Mouse (Mus musculus): Measurements from ENCODE around the gene 1700029H14Rik. TPM values are rescaled to one million over a fixed set of nuclear protein-coding genes. Genes with fewer than 3 reads are reported as not detected.
A peak's percentile ranks its signal among the peaks of the same experiment; 100 is the strongest.

1700029H14Rik gene
- total RNA-seq (2022): not detected

DNA sequence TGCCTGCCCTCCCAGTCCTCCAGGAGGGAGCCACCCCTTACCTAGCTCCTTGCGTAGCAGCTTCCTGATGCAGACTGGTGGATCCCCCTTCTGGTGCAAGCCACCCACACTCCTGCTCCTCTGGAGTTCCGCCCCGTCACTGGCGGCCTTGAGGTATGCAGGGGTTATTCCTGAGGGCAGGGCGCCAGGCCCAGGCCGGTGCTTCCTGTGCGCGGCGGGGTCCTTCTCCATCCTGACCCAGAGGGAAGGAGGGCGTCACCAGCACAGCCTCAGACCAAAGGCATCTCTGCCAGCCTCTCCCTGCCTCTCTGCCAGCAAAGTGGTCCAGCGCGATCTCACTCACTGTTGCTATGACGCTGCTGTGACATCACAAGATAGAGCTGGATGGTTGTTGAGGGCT is at the start of gene 1700029H14Rik:
Gene 1700029H14Rik, minus strand, starts transcription at position 344 of the 400 bp plus-strand sequence.
- DNase-seq (ENCODE audit: low spot score): no peak

GRCm38 (mm10) chr8:13611702-13612101 is 49.4 kb upstream of the 1700029H14Rik start:
- no peak for DNase-seq (ENCODE audit: low spot score)

GRCm38 (mm10) chr8:13609971-13610370 is 47.7 kb upstream of the 1700029H14Rik start:
- no peak for DNase-seq (ENCODE audit: low spot score)

DNA sequence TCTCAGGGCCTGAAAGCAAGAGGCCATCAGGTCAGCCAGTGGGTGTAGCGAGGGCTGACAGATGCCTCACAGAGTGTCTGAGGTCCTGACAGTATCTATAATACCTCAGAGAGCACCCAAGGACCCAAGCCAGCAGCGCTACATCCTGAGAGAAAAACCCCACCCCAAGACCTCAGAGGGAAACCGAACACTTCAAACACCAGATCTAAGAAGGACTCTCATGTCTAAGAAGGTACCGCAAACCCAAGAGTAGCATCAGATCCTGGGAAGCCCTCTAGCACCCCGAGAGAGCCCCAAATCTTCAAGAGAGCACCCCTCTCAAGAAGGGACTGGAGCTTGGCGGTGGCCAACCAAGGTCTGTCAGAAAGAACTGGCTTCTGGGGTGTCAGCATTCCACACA is 46.7 kb upstream of the 1700029H14Rik start:
- no peak for DNase-seq (ENCODE audit: low spot score)

GRCm38 (mm10) chr8:13605920-13606480 is 43.7 kb upstream of the 1700029H14Rik start:
- no peak for DNase-seq (ENCODE audit: low spot score)

- no peak for DNase-seq (ENCODE audit: low spot score)
Observed at GRCm38 (mm10) chr8:13602621-13603020, 40.4 kb upstream of the 1700029H14Rik start.

GRCm38 (mm10) chr8:13601166-13601565 is 38.9 kb upstream of the 1700029H14Rik start:
- DNase-seq (ENCODE audit: low spot score): no peak

DNA sequence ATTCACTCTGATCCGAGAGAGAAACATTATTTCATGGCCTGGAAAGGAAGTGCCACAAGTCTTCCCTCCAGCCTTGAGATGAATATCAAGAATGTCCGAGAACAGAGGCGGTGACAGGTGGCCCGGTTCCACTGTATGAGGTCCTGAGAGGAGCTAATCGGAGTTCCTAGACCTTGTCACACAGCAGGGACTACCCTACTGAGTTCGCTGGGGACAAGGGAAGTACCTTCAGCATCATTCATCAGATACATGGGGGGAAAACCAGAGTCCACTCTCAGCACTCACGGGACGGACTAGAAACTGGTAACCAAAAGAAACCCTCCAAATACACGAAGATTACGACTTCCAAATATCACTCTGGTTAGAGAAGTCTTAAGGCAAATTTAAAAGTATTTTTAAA is 38.5 kb upstream of the 1700029H14Rik start:
- no peak for DNase-seq (ENCODE audit: low spot score)

DNA sequence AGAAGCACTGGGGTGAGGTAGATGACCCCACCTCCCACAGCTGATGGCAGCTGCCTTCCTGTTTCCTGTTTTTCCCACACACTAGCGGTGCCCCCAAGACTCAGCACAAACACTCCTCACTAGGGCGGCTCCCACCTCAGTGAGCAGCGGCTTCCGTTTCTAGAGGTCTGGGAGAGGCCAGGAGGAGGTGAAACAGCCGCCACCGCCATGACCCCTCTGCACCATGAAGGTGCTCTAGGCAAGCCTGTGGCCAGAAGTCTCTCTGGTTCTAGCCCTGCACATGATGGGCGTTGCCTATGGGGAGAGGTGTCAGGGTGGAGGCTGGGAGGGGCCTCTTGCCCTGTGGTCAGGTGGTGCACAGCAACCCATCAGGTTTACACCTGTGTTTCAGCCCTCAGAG is 37.9 kb upstream of the 1700029H14Rik start:
- DNase-seq (ENCODE audit: low spot score): no peak

- DNase-seq (ENCODE audit: low spot score): no peak
Observed at GRCm38 (mm10) chr8:13597777-13598176, 35.5 kb upstream of the 1700029H14Rik start.

DNA sequence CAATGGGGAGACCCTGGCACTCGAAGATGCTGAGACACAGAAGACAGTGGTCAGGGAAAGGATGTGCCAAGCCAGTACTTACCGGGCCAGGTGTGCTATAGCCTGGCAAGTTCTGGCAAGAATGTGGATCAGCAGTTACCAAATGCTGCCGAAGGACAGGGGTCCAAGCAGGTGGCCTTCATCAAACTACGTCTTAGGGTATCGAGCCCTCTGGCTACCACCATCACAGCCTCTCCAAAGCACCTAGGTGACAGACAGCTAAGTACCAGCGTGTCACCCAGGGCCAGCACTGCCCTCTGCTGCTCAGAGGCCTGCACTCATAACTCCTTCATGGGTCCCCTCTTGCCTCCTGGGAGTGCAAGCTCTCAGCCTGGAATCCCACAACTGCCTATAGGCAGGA is 33.6 kb upstream of the 1700029H14Rik start:
- no peak for DNase-seq (ENCODE audit: low spot score)

DNA sequence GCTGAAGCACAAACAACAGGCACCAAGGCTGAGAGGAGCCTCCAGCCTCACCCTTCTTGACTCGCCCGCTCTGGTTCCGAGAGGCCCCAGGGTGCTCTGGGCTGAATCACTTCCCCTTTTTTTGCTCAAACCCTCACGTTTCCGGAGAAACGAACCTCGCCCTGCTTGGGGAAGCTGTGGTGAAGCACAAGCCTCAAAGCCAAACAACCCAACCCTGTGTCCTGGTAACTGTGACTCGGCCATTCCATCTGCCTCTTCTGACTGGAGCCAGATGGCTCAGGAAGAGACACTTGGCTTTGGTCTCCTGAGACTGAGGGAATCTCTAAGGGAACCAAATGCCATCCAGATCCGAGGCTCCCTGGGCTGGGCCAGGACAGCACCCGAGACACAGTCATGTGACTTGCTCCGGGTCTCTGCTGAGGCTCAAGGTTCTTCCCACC is 32.6 kb upstream of the 1700029H14Rik start:
- DNase-seq (ENCODE audit: low spot score): peak; percentile 61

GRCm38 (mm10) chr8:13593340-13593739 is 31.1 kb upstream of the 1700029H14Rik start:
- DNase-seq (ENCODE audit: low spot score): no peak

- no peak for DNase-seq (ENCODE audit: low spot score)
Observed at GRCm38 (mm10) chr8:13591246-13591645, 29.0 kb upstream of the 1700029H14Rik start.

DNA sequence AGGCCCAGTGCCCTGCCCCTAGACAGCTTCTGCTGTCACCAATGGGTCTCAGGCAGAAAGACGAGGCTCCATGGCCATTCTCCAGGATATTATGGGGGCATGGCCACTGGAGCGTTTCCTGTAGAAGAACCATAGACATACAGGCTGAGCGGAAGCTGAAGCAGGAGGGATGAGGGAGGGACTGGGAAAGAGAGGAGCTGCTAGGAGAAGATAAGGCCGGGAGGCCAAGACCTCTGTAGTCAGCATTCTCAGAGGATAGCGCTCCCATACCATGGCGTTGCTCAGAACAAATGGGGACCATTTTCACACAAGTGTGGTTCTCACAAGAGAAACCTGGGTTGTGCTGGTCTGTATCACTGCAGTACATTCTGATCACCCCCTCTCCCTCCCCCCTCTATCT is 26.8 kb upstream of the 1700029H14Rik start:
- no peak for DNase-seq (ENCODE audit: low spot score)

GRCm38 (mm10) chr8:13584652-13585051 is 22.4 kb upstream of the 1700029H14Rik start:
- no peak for DNase-seq (ENCODE audit: low spot score)

GRCm38 (mm10) chr8:13577869-13578268 is 15.6 kb upstream of the 1700029H14Rik start:
- no peak for DNase-seq (ENCODE audit: low spot score)

DNA sequence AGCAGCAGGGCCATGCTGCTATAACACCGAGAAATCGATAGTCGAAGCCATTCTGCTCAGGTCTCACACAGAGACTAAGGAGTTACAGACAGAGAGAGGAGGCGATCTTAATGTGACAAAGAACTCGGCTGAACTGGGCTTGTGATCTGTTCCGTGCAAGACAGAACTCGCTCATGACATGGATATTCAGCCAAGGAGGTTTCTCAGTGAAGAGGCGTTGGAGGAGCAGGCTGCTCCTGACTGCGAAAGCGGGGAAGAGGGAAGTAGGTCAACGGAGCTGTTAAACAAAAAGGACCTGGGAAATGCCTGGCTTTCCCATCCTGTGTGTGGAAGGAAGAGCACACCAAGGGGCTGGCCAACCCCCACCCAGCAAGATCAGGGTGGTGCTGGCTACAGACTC is 9.7 kb upstream of the 1700029H14Rik start:
- no peak for DNase-seq (ENCODE audit: low spot score)

DNA sequence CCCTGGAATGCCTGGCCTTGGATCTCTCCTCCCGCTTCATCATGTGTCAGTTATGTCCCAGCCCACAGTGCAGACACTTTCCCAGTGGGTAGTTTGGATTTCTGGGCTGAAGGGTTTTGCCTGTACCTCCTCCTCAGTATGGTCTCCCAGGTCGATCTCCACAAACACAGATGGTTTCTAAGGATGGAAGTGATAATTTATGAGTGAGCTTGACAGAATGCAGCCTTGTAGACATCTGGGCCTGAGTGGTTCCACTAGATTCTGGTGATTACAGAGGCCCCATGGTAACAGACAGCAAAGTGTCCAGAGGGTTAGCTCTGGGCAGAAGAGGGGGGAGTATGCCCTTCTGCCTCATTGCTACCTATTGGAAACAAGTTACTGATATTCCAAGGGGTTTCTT is 4.7 kb downstream of the 1700029H14Rik start:
- DNase-seq (ENCODE audit: low spot score): no peak

DNA sequence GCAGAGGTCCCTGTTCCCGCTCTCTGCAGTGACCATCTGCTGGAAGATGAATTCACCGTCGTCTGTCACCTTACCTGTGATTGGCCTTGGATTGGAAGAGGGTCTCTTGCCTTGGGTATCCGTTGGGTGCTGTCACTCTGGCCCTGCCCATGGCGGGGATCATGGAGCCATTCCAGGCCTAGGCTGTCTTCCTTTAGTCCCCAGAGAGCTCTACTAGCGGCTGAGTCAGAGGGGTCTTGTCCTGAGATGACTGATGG is 10.8 kb downstream of the 1700029H14Rik start:
- no peak for DNase-seq (ENCODE audit: low spot score)

GRCm38 (mm10) chr8:13550718-13551573 is 11.3 kb downstream of the 1700029H14Rik start:
- peak; percentile 94 for DNase-seq (ENCODE audit: low spot score)

- DNase-seq (ENCODE audit: low spot score): peak; percentile 82
Observed at GRCm38 (mm10) chr8:13548831-13549230, 13.4 kb downstream of the 1700029H14Rik start.

GRCm38 (mm10) chr8:13548235-13548634 is 14.0 kb downstream of the 1700029H14Rik start:
- peak; percentile 46 for DNase-seq (ENCODE audit: low spot score)

Measured in heart, adult 8-10 months (tissue).